8 mouse cellular contexts compared by ENCODE assay signal in genomic region chrX:52369938-52370758, GRCm38 (mm10).
DNase-seq lines count a peak whose midpoint lies in the region; ATAC-seq and TF ChIP-seq lines count a peak whose summit lies in the region.

No protein-coding gene starts in this region.

- no peaks in the 10 kb centered on the region for H3K36me3 ChIP-seq in forebrain, embryonic 14.5 days (ENCODE audit: control insufficient read depth, insufficient read depth, low read length)
- no peaks in the 10 kb centered on the region for H3K36me3 ChIP-seq in myocyte (ENCODE audit: control insufficient read depth, insufficient read depth)

- TF ChIP-seq POLR2A in myocyte (IDR thresholded peaks at IDR 0.05; ENCODE audit: insufficient read length, low read depth) = no peak

- H3K4me2 ChIP-seq in forebrain, embryonic 14.5 days (ENCODE audit: low read length) = peak overlapping the region; percentile 39
- peak overlapping the region; percentile 15 for H3K4me2 ChIP-seq in myocyte (ENCODE audit: low read depth)

- no peaks in the 10 kb centered on the region for H3K79me2 ChIP-seq in myocyte (ENCODE audit: control insufficient read depth, insufficient read depth)

- no peaks in the 10 kb centered on the region for H3K9me3 ChIP-seq in forebrain, embryonic 14.5 days (replicated peaks; ENCODE audit: control insufficient read depth, low read length)

- H3K4me3 ChIP-seq in forebrain, embryonic 14.5 days (ENCODE audit: low read depth, low read length) = no peak overlapping the region
- no peak overlapping the region for H3K4me3 ChIP-seq in myocyte

- WGBS in forebrain, embryonic 14.5 days = 30% methylated on average over 8 of the region's 8 CpGs

- peaks cover 5% of the 10 kb centered on the region; the same call in 1 of the 2 replicates for H3K4me1 ChIP-seq in forebrain, embryonic 14.5 days (ENCODE audit: control insufficient read depth, insufficient read depth, low read length)

- DNase-seq in layer of hippocampus, adult 9-10 months (ENCODE audit: low spot score) = peak; percentile 9
- no peak for DNase-seq in layer of hippocampus, adult 8-10 months (ENCODE audit: low spot score in 2 of 2)
- DNase-seq in R1 (ENCODE audit: low read depth, low spot score) = peak; percentile 29
- peak; percentile 82 for DNase-seq in forebrain, embryonic 14.5 days (ENCODE audit: low spot score)
- no peak for DNase-seq in thymus, adult 18-20 months
- DNase-seq in heart, adult 11 months = no peak

- no peak overlapping the region for H3ac ChIP-seq in myocyte (ENCODE audit: control insufficient read depth, insufficient read length)

- H3K27me3 ChIP-seq in forebrain, embryonic 14.5 days (replicated peaks; ENCODE audit: control insufficient read depth, insufficient read depth, low read length) = no peaks in the 10 kb centered on the region
- no peaks in the 10 kb centered on the region for H3K27me3 ChIP-seq in myocyte (ENCODE audit: control insufficient read depth, insufficient read depth, insufficient read length)

- no peak overlapping the region for H3K9ac ChIP-seq in forebrain, embryonic 14.5 days (ENCODE audit: low read length)

- H3K27ac ChIP-seq in forebrain, embryonic 14.5 days (ENCODE audit: low read depth, low read length) = peak overlapping the region; percentile 60; the same call in 1 of the 2 replicates

- ATAC-seq in forebrain, embryonic 14.5 days = peak; percentile 79
- no peak for ATAC-seq in megakaryocyte-erythroid progenitor cell, adult 5-6 weeks (replicated peaks; ENCODE audit: low FRiP score, low TSS enrichment, poor library complexity, severe bottlenecking)

TF ChIP-seq in myocyte, 11 proteins besides CTCF, POLR2A, EP300 and RAD21:
- no peak for TF ChIP-seq SRF (IDR thresholded peaks at IDR 0.05; ENCODE audit: control insufficient read depth, insufficient read length, low read depth)
- no peak for TF ChIP-seq MYOG (IDR thresholded peaks at IDR 0.05; ENCODE audit: control insufficient read depth in 1 of 3, insufficient read depth in 1 of 3, insufficient read length in 2 of 3, low read depth in 2 of 3)

Comparison
In these comparisons a context has a peak if more than half of its experiments do, and no peak if none do; other contexts are left out.
1. DNase-seq: peak in layer of hippocampus, adult 9-10 months (single experiment), R1 (single experiment) and forebrain, embryonic 14.5 days (single experiment); none in layer of hippocampus, adult 8-10 months (0 of 2), thymus, adult 18-20 months (0 of 2) and heart, adult 11 months (single experiment).